Mouse (Mus musculus): ENCODE data around the gene Otor.
A peak's percentile ranks its signal among the peaks of the same experiment; 100 is the strongest.

The Otor gene

DNA sequence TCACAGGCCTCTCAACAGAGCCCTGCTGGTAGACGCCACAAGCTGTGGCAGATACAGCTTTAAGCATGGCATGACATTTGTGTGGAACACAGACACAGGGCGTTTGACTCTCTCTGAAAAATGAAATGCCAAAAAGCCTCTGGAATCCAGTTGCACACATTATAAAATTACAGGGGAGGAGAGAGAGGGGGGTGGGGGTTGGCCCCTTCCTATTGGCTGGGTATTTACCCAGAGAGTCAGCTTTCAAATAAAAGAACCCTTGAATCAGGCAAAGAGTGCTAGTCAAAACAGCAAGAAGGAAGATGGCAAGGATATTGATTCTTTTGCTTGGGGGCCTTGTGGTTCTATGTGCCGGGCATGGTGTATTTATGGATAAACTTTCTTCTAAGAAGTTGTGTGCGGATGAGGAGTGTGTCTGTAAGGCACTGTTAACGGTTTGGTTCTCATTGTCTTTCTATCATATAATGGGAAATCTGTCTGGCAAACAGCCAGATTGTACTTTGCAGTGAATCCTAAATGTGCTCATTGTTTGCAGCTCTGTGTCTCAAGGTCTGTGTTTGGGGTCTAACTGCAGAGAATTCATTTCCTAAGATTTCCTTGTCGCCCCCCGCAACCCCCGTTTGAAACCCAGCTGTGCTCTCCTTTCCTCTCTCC, at the start of gene Otor:
Gene Otor (plus strand): TSS at position 276 of the 654 bp plus-strand sequence.
- no peak for DNase-seq (ENCODE audit: low read depth, low spot score)

DNA sequence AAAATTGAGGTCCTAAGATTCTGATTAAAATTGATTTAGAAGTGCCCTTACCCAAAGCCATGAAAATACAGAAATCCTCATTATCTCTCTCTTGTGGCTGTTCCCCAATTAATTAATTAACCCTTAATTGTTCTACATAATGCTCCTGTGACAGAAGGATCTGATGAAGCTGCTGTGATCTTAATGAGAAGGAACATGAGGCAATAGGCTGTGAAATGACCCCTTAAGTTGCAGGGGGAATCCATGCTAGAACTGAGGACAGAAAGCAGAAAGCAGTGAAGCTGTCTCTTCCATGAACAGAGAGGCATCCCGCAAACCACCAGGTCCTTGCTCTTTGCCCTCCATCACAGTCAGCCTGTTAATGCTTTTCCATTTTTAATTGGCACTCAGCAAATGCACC, 47.0 kb upstream of the Otor start:
- DNase-seq (ENCODE audit: low read depth, low spot score) = no peak

DNA sequence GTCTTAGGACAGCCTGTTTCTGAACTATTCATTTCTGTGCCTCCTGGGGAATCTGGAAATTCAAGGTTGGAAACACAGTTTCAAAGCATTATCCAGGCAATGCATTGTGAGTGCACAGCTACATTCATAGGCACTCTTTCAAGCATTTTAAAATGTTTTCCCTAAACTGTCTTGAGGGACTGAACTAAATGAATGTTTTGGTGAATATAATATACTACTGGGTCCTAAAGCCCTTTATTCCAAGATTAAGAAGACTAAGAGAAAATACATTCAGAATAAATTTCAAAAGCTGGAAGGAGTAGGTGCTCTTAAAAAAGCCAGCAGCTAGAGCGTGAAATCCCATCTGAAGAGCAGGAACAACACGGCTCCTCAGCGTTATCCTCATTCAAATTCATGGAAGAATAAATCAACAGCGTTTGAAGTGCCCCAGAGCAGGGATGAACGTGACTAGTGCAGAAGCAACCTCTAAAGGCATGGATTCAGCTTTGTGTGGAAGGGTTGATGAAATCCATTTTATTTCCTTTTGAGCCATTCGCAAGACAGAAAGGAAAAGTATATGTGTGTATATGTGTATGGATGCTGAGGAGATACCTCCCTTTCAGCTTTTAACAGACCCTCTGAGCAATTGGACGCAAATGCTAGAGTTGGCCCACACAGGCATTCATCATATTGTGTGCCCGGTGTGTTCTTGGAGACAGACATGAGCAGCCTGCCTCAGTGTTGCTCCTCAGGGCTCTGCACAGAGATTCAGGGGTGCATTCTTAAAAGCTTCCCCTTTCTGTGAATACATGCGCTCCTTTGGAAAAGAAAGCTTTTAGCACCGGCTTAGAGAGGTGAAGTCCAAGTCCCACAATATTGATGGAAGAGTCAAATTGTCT, 45.7 kb upstream of the Otor start:
- DNase-seq (ENCODE audit: low read depth, low spot score) = no peak

DNA sequence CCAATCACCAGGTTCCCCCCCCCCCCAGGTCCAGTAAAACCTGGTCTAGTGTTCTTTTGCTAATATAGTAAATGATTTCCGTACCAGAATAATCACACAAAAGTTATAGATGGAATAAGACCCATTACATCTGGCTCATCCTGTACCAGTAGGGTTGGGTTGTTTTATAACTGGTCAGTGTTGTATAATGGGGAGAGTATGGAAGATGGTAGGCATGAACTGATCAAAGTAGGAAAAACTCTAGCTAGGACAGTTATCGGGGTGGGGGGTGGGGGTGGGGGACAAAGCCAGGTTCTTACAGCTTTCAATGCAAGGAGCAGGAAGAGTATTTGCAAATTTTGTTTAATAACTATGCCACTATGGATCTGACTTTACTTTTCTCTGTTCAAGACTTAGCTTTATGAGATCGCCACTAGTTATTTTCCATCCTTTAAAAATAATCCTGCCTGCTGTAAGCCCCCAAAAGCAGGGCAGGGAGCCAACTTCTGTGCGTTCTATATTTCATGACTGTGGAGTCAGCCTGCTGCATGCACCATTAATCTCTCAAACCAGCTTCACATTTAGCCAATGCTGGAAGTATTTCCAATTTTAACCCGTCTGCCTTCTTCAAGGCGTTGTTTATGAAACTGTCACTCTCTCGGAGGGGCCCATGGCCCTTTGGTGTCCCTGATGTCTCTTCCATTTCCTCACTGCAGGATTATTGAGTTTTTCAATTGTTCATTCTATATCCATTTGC, 43.8 kb upstream of the Otor start:
- DNase-seq (ENCODE audit: low read depth, low spot score) = no peak

DNA sequence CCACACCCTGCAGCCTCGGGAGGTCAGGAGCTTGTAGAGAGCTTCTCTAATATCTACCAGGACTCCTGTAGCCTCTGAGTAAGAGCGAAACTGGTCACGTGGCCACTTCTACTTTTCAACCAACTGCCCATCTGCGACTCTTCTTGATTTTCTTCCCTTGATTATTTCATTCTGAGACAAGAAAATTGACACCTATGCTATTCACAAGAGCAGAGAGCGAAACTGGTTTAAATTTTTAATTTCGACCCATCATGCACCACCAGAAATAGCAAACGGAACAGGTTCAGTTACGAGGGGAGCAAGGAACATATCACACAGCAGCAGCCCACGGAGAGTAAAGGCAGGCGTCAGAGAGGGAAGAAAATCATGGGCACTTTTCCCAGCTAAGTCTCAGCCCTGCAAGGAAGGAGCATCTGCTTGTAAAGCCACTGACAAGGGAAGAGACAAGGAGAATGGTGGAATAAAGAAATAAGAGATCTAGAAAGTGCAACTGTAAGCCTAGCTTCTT, 43.1 kb upstream of the Otor start:
- DNase-seq (ENCODE audit: low read depth, low spot score) = no peak

DNA sequence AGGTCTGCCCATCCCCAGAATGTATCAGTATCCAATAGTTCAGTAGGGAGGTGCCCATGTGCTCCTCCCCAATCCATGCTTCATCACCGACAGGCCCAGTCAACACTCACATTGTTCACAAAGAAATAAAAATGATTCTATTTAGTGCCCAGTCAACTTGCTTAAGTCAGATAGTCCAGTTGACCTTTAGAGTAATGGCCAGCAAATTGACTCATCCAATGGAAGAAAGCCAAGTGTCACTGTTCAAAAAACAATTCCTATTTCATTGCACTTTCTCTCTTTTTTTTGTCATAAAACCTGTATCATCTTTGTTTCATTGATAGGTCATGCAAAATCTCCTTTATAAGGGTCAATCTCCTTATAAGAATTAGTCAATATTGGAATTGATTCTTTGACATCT, 36.7 kb upstream of the Otor start:
- no peak for DNase-seq (ENCODE audit: low read depth, low spot score)

DNA sequence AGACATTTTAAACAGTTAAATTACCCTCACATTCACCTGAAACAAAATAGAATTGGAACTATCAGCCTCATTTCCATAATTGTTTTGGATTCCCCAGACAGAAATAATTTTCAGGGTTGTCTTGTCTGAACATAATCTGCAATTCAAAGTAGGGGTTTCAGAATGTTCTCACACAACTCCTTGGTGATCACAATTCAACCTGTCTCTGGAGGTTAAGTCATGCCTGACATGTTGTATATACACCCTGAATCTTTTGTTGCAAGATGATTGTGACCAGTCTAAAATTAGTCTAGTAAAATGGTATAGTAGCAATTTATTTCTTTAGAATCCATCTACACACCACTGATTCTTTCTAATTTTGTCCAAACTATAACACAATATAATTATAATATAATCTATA, 23.0 kb upstream of the Otor start:
- DNase-seq (ENCODE audit: low read depth, low spot score) = no peak

DNA sequence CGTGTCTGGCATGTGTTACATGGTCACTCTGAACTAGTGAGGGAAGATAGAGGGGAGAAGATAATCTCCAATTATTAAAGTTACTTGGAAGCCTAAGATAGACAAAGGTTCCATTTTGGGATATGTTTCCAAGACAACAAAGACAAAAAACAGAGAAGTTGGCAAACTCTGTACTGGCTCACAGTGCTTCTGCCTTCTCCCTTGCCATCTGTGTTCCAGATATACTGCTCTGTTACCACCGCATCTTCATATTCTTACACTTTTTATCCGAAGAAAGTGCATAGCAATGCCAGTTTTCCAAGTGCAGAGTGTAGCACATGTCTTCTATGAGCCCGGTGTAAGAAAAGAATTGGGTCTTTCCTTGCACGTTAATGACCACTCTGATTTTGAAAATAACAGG, 21.5 kb upstream of the Otor start:
- no peak for DNase-seq (ENCODE audit: low read depth, low spot score)

DNA sequence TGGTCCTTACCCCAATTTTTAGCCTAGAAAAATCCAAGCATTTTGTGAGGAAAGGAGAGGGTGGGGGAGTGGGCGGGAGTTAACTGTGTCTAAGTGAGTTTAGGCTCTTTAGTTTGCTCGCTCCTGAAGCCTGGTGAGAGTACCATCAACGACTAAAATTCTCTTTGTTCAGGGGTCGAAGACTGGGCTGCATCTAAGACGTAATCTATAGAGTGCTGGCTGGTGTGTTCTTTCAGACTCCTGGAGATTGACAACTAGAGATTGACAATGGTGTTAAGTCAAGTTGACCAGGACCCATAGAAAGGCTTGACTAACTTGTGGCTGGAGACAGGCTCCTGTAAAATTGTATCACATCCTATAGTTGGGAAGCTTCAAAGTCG, 15.9 kb upstream of the Otor start:
- DNase-seq (ENCODE audit: low read depth, low spot score) = no peak

DNA sequence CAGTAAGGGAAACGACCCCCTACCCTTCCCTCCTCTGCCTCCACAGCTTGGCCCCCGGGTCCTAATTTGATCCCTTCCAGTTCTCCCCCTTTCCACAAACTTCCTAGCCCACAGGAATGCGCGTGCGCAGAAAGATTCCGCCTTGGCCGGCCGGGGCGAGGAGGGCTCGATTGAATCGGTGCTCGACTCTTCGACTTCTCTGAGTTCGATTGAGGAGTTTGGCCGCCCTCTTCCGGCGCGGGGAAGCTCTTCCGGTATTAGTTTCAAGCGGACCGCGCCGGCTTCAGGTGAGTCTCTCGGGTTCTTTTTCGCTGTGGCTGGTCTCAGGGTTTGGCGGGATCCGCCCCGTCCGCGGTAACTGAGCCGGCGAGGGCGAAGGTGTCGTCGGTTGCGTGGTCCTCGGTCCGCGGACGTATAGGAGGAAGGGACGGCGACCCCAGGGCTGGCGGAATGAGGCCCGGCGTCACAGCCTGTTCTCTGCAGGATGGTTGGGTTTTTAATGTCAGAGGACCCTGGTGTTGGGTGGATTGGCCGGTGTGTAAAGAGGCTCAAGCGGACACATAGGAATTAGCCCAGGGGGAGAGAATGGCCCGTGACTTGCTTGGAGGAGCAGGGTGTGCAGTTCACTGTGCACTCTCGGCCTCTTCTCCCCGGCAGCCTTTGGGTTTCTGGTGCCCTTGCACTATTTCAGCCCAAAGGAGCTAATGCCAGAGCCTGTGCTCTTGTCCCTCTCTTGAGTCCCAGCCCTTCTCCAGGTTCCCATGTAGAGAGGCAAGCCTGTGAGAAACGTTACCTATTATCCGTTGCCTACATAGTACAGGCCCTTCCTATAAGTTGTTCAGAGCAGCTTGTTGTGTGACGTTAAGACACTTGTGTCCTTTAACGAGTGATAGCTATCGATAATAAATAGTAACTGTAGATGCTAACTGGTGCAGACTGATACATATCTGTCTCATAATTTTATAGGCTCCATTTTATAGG, 15.2 kb upstream of the Otor start, which contains the start of gene Snrpb2:
Gene Snrpb2 (plus strand): TSS at position 228 of the 981 bp plus-strand sequence.
- peak; percentile 88 for DNase-seq (ENCODE audit: low read depth, low spot score)

DNA sequence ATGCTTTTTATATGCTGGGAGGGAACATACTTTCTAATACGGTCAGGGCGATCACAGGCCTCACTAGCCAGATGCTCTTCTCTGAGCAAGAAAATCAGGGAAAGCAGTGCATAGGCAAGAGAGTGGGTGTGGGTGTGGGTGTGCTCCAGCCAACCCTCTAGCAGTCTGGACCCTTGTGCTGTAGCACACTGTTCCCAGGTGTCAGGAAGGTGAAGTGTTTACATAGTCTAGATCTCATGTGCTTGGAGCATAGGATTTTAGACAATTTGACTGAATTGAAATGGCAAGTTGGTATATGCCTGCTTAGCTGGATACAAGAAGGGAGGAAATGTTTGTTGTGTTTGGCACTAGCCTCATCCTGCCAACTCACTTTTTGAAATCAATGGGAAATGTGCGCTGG, 12.4 kb upstream of the Otor start:
- DNase-seq (ENCODE audit: low read depth, low spot score) = no peak

DNA sequence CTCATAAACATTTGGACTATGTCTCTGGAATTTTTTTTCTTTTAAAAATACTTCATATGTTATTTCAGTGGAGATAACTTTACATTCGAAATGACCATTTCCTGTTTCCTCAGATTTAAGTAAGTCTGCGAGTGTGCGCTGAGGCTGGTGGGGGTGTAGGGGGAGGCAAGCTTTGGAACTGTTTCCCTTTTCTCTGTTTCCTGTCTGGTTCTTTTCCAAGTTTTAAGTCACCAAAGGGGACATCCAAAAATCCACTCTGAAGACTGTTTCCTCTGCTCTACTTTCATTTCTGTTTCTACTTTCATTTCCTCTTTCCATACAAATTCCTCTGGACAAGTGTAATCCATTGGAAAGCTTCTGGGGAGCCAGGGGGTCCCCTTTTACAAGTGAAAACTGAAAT, 3.4 kb downstream of the Otor start:
- no peak for DNase-seq (ENCODE audit: low read depth, low spot score)

DNA sequence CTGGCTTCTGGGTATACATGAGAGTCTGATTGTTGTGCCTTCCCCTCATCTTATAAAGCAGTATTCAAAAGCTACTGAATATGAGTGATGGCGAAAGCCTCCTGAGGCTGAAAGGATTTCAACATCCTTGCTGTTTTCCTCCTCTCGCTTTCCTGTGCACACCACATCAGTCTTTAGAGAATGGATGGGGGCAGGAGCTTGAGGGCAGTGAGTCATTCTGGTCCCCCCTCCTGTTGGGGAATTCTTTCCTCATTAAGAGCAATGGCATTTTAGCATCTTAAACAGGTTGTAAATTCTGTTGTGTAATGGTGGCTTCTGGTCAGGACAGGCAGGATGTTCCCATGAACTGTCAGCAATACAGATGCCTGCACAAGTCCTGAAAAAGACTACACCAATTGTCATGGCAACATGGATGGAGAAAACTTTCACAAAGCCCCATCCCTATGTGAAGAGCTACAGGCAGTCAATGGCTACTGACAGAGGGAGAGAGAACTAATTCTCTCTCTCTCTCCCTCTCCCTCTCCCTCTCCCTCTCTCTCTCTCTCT, 6.7 kb downstream of the Otor start:
- no peak for DNase-seq (ENCODE audit: low read depth, low spot score)

DNA sequence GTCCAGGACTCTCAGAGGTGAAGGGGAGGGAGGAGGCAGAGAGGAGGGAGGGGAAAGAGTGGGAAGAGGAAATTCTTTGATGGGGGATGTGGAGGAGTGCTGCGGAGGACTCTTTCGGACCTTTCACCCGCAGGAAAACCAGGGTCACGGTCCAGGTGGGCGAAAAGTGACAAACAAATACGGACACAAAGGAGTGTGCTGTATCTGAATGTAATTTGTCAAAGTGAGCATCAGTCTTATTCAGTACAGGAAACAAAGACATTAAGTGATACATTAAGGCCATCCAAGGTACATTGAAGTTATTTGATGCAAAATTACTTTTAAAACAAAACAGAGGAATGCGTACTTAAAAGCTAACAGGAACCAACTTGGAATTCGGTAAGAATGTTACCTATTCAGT, 11.6 kb downstream of the Otor start:
- no peak for DNase-seq (ENCODE audit: low read depth, low spot score)

DNA sequence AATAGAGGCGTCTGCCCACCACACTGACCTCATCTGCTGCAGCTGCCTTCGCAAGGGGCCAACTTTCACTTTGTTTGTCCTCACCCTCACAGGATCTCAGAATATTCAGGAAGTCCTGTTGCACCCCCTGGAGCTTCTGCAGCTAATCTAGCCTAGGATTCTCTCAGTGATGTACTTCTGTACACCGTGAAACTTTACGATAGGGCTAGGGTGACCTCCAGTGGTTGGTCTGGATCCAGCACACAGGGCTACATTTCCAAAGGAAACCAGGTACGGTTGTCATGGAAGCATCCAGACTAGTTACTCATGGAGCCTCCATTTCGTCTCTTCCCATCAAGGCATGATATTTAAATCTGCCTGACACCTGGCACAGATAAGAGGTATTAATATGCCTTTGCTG, 15.5 kb downstream of the Otor start:
- peak; percentile 31 for DNase-seq (ENCODE audit: low read depth, low spot score)

DNA sequence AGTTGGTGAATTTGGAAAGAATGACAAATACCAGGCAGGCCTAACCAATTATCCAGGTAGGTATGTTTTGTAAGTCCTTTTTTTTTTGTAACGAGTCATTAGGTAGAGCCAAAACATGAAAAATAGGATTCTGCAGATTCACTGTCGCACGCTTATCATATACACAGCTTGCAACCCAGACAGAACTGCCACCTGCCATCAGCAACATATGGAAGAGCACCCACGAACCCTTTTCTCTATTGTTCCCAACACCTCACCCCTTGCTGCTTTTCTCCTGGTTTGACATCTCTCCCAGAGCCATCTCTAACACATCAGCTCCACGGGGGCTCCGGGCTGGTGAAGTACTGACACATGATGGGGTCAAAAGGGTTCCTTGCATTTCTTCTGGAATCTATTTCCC, 16.5 kb downstream of the Otor start:
- DNase-seq (ENCODE audit: low read depth, low spot score) = no peak

DNA sequence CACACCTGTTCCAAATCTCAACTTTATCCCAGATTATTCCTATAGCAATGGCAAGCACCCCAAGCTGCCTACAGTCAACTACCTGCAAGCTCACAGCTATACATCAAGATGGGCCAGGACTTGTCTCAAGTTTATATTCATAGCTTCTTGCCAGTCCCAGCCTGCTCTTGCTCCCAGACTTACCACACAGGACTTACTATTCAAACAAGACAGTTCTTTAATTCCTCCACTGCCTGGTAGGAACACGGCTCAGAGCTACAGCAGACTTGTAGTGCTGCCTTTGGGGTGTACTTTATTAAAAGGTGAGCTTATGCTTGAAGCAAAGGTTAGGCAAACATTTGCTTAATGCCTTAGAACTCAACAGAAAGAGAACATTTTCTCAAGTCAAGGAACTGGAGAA, 18.9 kb downstream of the Otor start:
- no peak for DNase-seq (ENCODE audit: low read depth, low spot score)

DNA sequence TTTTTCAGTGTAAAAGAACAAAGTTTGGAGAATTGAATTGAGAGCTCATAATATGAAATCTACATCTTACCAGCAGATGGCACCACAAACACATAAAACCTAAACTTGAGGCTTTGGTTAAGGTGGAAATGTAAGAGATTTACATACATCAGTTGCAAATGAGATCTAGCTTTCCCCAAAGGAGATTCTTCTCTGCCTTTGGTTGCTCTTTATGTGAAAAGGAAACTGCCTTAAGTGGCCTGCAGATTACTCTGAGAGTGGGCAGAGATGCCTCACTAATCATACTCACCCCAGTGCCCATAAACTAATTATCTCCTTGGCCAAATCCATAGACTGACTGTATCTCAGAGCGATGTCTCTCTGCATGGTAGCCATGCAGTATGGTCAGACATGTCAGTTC, 35.6 kb downstream of the Otor start:
- peak; percentile 44 for DNase-seq (ENCODE audit: low read depth, low spot score)

DNA sequence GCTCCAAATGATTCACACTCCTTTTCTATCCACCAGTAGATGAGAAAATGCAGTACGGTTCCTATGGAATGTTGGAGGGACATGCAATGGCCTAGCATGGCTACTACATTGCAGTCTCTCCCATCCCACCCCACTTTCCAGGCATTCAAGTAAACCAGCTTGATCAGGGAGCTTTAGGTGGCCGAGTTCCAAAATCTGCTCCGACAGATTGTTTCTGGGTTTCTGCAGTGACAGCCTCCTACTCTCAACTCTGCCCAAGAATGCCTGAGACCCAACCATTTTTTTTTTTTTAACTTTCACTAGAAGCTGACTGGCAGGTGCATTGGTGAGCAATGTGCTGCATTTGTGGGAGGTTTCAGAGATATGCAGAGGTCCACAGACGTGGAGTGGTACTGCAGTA, 36.4 kb downstream of the Otor start:
- DNase-seq (ENCODE audit: low read depth, low spot score) = no peak

DNA sequence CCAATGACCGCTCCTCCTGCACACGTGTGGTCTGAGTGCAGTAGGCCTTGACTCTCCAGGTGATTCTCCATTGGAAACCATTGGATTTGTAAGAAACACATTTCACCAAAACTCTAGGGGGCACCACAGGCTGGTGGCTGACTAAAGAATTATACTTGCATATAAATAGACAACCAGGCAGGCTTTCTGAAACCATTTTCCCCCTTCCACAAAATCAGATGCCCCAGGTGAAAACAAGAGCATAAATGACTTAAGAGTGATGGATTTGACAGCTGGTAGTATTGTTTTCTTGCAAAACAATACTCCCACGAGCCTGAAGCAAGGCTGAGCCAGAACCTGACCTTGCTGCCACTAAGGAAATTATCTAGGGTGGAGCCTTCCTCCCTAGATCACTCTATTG, 39.2 kb downstream of the Otor start:
- DNase-seq (ENCODE audit: low read depth, low spot score) = no peak

DNA sequence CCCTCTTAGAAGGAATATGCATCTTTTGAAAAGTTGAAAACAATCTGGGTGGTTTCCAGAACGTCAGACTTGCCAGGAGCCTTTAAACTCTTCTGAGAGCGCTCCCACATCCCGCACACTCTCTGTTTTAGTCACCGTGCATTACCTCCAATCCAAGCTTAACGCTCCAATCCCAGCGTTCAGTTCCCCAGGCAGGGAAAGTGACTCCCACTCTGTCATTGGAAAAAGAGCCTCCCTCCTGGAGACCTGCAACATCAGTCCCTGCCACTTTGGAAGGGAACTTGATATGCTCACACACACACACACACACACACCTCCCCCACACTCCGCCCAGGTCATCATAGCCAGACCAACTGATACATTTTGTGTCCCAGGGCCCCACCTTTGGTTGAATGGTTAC, 39.9 kb downstream of the Otor start:
- DNase-seq (ENCODE audit: low read depth, low spot score) = no peak
